Mouse (Mus musculus): Measurements from ENCODE around the gene Dnm3.

Dnm3 gene

DNA sequence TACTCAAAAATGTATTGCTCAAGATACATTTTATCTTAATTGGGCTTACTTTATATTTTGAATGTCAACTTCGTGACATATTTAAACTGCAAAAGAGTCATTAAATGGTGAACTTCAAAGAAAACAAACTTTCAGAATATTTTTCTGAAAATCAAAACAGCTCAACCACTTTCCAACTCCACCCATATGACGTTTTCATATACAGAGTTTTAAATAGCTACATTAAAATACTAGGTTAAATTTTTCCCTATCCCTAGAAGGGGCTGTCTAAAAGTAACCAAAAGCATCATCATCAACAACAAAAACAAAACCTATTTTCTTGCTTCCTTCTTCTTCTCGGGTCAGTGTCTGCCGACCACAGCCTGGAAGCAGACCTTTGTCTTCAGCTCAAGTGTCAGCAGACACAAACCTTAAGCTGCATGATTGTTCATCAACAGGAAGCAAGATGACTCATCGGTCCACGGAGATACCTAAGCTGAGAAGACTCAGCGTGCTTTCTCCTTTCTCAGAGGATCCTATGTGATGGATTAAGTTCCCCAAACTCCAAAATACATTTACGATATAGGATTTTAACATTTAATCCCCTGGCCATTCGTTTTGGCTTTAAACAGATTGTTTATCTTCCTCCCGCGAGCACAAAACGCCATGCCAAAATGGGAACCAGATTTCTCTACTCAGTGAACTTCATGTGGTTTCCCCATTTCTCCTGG, 270.7 kb downstream of the Dnm3 start:
- no peak for DNase-seq

DNA sequence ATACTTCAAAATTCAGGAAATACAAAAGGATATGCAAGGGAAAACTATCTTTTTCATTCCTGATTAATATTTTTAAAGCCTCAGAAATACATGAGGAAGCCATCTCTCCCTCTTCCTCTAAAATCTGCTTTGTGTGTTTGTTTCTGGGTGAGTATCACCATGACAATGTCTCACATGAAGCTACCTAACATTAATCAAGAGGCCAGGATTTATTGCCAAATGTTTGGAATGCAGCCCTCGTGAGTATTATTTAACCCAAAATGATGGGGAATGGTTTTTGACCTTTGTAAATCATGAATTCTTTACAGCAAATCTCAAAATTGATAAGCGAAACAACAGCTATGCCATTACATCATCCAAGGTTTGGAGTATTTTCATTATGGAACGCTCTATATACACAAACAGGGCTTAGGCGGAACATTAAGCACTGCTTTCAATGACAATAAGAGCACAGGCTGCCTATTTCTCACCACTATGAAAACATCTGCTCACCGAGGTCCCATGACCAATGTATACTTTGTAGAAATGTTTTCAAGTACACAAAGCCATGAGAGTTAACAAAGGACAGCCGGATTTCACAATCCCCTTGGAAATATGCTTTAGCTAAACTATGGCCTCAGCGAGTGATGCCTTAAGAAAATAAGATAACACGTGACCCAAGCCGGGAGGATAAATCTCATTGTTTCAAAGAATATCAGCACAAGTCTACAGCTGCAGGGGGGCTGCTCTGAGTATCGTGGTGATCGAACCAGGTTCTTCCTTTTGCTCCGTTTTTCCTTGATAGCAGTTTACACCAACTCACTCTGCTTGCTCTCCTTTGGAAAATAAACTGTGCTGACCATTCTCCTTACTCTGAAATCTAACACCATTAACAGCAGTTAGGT, 275.1 kb downstream of the Dnm3 start:
- DNase-seq, result no peak

DNA sequence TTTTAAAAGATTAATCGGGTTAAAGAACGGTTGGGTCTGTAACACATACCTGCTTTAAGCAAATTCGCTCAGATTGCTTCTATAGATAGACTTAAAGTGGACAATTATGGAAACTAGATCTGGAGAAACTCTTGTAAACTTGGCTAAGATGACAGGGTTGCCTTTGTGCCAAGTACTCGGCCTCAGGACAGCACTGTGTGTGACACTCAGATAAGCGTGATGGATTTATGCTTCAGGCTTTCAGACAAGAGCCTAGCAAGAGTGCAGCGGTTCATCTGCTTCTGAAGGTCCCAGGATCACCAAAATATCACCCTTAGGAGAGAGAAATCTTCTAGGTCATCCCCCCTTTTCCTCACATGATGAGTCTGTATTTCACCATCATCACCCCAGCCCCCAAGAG, 277.4 kb downstream of the Dnm3 start:
- no peak for DNase-seq

DNA sequence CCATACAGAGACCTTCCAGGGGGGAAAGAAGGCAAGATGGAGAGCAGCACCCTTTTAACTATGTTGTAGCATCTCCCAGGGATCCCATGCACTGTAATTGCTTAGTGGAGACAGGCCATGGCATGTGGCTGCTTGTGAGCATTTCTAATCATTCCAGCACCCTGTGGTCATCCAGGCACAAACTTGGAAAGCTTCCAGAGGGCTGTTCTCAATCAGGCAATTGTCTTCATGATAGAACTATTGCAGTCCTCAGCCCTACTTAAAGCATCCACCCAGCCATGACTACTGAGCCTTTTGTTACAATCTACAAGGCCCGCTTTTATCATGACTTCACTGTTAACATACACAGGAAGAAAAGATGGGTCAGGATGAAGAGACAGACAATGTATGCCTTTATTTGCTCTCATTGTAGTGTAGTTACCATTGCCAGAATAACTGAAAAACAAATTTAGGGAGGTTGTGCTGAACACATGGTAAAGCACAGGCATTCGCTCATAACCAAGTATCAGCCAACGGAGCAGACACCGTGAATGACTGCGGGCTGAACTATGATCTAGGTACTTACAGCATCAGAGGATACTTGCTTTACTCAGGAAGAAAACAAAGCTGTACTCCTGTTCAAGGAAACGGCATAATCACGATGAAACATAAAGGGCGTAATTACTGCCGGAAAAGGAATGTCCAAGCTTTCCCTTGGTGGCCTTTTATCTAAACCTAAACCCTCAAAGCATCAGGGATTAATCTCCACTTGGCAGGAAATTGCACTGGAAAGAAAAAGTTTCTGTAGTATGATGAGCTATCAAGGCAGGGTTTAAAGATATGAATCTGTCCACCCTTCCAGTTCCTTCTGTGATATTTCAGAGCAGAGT, 280.8 kb downstream of the Dnm3 start:
- peak; percentile 74 for DNase-seq

DNA sequence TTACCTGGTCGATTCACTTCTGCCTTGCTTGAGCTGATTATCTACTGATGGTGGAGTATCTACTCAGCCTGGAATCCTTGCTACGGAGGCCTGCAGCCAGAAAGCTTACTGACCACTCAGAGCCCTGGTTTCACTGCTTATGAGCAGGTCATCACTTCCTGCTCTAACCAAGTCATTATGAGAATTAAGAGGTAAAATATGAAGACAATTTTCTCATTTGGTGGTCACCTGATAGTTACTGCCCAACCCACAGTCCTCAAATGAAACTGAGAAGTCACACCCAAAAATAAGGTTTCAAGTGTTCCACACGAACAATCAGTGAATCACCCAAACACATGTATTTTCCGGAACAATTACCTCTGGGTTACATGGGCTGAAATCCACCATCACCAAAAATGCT, 289.1 kb downstream of the Dnm3 start:
- DNase-seq, result no peak

DNA sequence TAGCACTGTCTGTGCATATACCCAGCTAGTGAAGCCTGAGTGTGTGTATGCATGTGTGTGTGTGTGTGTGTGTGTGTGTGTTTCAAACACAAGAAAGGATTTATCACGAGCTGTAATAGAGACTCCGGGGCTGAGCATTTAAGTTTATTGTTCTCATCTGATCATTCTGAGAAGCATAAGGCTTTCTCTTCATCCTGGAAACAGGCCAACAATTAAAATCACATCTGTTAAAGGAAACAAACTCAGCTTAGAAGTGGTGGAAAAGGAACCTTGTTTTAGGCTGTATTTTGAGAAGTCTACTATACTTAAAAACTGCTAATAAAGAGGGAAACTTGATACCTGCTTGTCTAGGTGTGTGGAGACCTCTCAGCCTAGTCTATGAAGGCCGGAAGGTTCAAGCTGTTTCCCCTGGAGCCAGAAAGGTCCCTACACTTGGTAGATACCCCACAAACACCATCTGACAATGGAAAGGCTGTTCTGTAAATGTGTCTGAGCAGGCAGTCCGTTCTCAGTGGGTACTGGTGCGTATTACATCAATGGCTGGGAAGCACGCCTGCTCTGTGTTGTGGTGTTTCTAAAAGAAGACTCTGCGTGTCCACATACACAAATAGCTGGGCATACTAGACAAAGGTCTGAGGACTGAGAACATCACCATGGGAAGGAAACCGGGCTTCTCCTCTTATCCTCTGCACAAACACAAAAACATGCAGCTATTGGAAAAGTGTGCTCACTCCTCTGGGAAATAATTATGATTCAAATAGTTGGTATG, 290.3 kb downstream of the Dnm3 start:
- DNase-seq, result peak; percentile 21

DNA sequence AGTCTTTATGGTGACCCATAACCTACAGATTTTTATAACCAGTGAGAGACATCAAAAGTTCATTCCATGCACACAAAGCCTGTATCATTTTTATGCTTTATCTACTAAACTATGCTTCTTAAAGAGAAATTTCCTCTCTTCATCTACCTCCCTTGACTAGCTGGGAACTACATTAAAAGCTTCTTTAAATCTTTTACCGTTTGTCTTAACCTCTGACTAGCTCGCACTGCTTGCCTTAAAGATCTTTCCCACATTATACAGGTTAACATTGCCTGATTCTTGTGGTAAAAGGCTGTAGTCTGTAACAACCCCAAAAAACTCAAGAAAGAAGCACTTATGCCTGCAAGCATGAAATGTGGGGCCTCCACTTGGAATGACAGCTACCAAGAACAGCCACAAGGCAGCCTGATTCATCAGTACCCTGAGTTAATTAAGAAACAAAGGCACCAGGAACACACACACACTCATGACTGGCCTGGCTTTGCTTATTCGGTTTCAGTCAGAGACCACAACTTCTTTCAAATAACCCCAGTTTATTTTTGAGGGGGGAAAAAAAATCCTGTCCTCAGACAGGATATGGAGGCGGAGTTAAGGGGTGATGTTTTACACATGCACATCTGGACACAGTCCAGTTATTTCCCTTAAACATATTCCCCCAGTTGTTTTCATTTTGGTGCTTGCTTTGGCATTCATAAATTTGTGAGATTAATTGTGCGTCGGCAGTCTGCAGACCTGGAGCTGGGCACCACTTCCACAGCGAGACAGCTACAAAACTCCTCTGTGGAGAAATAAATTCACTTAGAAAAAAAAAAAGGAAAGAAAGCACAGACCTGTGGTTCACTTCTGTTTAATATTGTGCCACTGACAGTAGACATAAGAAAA, 291.1 kb downstream of the Dnm3 start:
- no peak for DNase-seq

DNA sequence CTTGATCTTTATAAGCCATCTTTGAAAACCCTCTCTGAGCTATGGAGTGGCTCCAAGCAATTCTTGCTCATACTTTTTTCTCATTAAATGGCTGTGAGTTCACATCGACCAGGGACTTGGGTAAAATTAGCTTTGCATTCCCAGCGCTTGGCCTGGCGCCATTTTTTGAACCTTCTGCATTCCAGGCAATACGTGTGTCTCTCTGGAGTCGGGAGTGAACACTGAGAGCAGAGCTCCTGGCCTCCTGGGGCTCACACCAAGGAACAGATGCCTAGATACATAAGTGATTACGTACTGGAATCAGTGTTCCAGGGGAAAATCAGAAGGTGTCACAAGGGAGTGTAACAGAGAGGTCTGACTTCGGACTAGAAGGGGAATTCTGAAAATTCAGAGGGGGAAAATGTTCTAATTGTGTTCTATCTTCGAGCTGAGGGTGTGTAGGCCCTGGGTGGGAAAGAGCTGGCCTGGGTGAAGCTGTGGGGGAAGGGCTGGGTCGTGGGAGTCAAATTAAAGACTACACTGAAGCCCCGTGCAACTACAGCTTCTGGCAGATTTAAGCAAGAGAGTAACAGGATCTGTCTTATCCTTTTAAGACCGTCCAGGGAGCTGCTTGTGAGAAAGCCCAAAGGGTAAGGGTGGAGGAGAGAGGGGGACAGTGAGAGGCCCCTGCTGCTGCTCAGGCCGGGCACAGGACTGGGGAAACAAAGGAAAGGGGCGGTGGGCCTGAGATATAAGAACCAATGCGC, 293.7 kb downstream of the Dnm3 start:
- peak; percentile 74 for DNase-seq

DNA sequence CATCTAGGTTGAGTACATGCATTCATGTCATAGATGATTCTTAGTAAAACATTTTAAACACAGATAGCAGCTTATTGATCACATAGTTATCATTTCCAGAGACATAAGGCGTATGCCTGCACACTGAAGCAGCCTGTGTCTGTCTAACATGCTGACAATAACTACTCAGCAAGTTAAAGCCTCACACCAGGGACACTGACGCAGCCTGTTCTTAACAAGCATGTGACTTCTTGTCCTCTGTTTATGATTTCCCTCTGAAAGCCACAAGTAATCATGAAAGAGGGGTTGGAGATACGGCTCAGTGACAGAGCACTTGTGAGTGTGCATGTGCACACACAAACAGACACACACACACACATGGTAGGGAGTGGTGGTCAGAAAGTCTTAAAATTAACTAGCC, 294.4 kb downstream of the Dnm3 start:
- DNase-seq, result no peak

DNA sequence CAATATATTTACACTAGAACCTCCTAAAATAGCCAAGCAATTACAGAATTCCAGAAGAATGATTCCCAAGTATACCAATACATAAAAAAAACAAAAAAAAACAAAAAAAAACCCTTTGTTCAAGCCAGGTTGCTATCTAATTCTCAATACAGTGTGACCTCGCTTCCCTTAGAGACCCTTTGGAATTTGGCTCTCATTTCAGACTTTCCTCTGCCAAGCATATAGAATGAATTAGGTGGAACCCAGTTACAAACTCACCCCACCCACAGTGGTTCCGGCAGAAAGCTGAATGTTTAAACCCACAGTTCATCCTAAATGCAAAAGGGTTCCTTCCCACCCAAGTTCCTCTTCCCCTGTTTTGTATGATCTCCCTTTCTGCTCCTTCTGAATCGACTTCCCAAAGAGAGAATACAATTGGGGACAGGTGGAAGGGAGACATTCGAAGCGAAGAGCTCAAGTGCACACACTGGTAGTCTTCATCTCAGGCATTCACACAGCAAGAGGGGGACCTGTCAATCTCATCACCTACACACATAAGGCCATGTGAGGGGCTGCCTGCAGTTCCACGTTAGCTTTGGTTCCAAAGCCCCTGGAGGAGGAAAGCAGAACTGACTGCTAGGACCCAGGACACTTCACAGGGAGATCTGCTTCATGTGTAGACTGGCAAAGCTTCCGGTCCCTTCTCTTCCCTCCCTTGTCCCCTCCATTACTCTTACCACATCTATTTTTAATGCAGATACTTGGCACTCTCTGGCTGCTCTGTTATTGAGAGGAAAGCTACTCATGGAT, 296.5 kb downstream of the Dnm3 start:
- DNase-seq, result no peak

DNA sequence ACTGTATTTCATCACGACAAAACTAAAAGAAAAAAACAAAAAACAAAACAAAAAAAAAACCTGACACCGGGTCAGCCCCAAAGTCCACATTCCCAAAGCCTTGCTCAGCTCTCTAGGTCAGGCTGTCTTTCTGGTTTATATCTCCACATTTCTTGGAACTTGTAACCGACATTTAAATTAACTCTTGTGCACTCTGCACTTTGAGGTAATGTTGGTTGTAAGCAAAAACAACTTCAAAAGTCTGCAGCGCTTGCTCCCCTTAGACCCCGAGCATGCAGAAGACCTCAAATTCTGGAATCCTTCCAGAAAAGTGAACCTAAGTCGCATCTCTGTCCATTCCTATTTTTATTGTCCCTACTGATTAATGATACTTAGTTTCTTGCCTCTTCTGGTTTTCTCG, 297.4 kb downstream of the Dnm3 start:
- no peak for DNase-seq

DNA sequence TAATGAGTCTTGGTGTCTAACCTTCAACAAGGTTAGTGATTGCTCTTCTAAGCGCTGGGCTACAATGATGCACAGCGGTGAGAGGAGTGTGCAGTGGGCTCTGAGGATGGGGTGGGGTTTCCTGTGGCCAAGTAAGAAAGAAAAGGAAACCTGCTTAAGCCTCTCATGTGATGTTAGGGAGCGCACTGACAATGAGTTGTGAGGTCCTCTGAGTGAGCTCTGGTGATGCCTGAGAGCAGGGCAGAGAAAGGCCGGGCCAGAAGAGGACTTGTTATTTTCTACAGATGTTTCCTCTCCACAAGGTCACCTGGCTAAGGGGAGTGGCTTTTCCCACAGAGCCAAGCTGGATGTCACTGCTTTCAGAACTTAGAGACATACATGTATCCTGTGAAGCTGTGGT, 298.4 kb downstream of the Dnm3 start:
- no peak for DNase-seq

DNA sequence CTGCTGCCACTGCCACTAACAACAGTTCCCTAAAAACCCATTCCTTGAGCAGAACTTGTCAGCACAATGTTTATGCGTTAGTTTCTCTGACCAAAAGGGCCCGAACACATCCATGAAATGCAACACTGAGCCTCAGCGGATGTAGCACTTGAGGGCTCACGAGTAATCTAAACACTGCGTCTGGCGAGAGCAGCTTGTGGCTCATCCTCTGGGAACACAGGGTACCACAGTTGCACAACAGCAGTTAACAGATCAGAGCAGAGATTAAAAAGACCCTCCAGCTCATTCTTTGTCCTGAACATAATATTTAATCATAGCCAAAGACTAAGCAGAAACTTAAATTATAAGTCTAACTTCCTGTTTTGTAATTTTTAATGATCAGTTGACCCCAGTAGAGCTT, 305.0 kb downstream of the Dnm3 start:
- DNase-seq, result no peak

DNA sequence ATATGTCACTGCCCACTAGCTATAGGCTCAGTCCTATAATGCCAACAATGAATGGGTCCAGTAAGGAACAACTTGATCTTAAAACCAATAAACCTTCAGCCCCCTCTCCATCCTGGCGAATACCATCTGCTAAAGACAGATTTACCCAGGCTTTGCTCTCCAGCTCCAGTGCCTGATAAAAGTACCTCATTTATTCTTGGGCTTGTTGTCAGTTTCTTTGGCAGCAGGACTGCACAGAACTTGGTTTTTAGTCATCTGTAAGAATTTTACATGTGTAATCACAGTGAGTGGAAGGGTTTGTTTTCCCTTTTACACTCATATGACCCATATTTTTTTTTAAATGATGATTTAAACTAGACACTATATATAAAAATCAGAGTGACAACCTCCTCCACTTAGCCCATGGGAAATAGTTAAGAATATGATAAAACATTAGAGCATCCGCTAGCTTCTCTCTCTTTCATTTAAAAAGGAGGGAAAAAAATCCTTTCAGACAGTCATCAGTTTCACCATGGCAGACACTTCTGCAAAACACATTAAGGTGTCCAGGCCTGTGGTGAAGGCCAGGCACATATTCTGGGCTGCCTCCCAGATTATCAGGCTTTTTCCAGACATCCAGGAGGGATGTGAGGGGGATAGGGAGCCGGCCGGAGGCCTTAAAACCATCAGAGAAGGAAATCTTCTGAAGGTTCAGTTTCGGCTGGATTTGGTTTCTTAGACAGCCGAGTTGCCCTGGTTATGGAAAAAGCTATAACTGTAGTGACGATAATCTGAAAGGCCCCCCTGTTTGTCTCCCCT, 313.9 kb downstream of the Dnm3 start:
- DNase-seq, result no peak

DNA sequence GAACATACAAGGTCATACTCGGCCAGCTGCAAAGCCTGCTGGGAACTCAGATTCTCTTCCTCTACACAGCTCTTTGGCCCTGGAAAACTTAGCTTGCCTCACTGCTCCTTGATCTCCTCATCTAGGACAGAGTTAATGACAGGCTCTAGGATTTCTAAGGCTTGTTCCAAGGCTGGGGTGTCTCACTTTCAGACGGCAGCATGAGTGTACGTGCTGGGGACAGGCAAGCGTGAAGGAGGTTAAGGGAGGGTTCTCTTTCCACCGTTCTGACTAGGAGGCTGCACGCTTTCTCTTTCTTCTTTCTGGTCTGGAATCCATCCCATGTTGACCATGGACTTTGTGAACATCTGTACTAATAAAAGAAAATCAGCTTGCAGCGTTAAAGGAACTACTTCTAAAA, 315.2 kb downstream of the Dnm3 start:
- DNase-seq, result no peak

DNA sequence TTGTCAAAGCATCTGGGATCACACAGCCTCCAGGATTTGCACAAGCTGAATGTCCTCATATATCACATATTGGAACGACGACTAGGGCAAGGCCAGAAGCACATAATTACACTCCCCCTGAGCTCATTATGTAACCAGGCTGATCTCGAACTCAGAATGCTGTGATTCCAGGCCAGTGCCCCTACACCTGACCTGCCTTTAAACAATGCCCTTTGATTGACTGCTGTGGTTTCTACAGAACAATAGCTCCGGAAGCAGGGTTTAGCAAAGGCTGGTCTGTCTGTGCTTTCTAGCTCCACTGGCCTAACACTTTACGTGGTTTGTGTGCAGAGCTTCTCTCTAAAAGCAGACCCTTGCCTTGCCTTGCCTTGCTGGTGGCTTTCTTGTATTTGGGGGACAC, 315.6 kb downstream of the Dnm3 start:
- no peak for DNase-seq

DNA sequence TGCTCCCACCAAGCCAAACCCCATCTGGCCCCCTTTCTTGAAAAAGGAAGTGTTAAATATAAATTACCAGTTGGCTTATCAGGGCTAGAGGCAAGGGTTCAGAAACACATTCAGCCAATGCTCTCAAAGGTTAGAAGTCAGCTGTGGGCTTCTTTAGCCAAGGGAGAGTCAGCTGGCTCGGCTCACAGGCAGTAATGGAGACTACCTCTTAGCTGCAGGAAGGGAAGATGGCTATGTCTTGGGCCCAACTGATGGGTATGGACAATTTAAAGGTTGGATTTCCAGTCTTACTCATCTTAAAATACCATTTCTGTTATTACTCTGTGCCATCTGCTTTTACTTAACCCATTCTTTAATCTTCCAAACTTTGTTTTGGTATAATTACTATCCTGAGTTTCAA, 317.1 kb downstream of the Dnm3 start:
- no peak for DNase-seq

DNA sequence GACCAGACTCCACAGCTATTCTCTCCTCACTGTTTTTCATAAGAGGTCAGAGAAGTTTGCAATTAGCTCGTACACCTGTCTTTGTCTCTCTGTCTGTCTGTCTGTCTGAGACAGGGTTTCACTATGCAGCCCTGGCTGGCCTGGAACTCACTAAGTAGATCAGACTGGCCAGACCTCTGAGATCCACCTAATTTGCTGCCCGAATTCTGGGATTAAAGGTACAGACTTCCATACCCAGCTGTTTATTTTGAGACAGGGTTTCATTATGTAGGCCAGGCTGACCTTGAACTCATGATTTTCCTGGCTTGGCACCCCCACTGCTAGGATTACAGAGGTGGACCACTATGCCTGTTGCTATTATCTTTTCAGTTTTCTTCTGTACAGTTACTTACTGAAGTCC, 319.3 kb downstream of the Dnm3 start:
- no peak for DNase-seq

DNA sequence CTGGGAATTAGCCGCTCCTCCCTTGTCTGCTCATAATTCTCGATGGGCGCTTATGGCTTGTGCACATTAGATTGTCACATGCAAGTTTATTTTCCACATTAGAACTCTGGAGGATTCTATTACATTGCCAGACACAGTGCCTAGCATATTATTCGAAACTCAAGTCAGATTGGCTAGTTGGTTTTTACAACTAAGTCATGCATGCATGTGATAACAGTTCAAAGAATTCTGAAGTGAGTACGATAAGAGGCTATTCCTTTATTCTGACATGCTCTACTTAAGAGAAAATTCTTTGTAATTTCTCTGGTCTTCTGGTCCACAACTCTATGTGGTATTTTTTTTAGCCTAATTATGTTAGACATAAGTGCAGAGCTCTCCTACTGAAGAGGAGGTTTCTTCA, 320.2 kb downstream of the Dnm3 start:
- no peak for DNase-seq
